In the genomic region with DNA sequence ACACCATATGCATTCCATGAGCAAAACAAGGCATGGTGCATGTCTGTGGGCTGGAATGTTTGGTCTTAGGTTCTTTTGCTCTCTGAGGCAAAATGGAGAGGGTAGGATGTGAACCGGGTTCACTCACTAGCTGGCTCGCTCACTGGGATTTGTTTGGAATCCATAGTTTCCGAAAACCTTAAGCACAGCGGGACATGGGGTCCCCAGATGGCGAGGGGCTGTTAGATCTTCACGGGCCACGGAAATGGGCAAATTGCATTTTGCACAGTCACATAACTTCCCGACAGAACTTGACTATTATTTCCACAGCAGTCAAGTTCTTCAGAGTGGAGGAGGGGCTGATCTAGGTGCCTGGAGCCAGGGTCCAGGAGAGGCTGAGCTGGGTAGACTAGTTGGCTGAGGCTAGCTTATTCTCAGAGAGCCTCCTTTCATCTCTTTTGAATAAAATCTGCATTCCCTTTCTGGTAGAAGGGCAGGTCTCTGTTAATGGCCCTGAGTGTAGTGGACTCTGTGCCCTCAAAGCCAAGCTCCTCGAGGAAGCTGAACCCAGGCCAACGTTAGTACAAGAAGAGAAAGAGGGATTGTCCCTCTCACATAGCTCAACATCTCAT, we compare ENCODE assay signal across 9 mouse cellular contexts.
DNase-seq lines count a peak whose midpoint lies in the region; ATAC-seq and TF ChIP-seq lines count a peak whose summit lies in the region.
"Had no signal": no experiment of that assay in that cellular context is flagged by ENCODE, and none has a peak within 500 bp of the region (broad histone marks: within the 10 kb centered on the region; RNA-seq: fewer than 3 reads in every experiment).

No protein-coding gene starts in this region.

- H3K9ac ChIP-seq in forebrain, embryonic 13.5 days, result no peak overlapping the region
- H3K9ac ChIP-seq in neural tube, embryonic 14.5 days (replicated peaks; ENCODE audit: low read depth, low read length), result no peak overlapping the region

- H3K9me3 ChIP-seq in forebrain, embryonic 13.5 days (replicated peaks), result no peaks in the 10 kb centered on the region
- H3K9me3 ChIP-seq in limb, embryonic 10.5 days (replicated peaks), result no peaks in the 10 kb centered on the region
- H3K9me3 ChIP-seq in neural tube, embryonic 14.5 days (ENCODE audit: control insufficient read depth, low read length), result no peaks in the 10 kb centered on the region

- H3K4me2 ChIP-seq in forebrain, embryonic 13.5 days, result peak overlapping the region; percentile 11; the same call in 1 of the 2 replicates
- no peak overlapping the region for H3K4me2 ChIP-seq in neural tube, embryonic 14.5 days (ENCODE audit: low read depth, low read length)

- peak; percentile 63 for ATAC-seq in forebrain, embryonic 13.5 days
- ATAC-seq in neural tube, embryonic 14.5 days (ENCODE audit: low read depth), result peak; percentile 61

- DNase-seq in layer of hippocampus, adult 2 months (ENCODE audit: low spot score in 2 of 2), result peak; percentile 14 to 51
- no peak for DNase-seq in layer of hippocampus, adult 9-10 months (ENCODE audit: low spot score)
- DNase-seq in limb, embryonic 10.5 days (ENCODE audit: low spot score), result no peak
- DNase-seq in adrenal gland, postnatal 4 days (ENCODE audit: low spot score in 2 of 2), result no peak
- DNase-seq in urinary bladder, postnatal 4 days (ENCODE audit: low spot score in 2 of 2), result no peak
- no peak for DNase-seq in urinary bladder, postnatal 36 days (ENCODE audit: low spot score in 2 of 2)
- DNase-seq: thymus, postnatal 36 days had no signal

- no peak overlapping the region for H3K4me3 ChIP-seq in layer of hippocampus, adult 2 months
- no peak overlapping the region for H3K4me3 ChIP-seq in forebrain, embryonic 13.5 days
- peak overlapping the region; percentile 27 for H3K4me3 ChIP-seq in limb, embryonic 10.5 days
- no peak overlapping the region for H3K4me3 ChIP-seq in neural tube, embryonic 14.5 days (ENCODE audit: low read depth, low read length)

- no peaks in the 10 kb centered on the region for H3K27me3 ChIP-seq in forebrain, embryonic 13.5 days
- no peaks in the 10 kb centered on the region for H3K27me3 ChIP-seq in limb, embryonic 10.5 days (ENCODE audit: low read depth, poor library complexity, severe bottlenecking)
- H3K27me3 ChIP-seq in neural tube, embryonic 14.5 days (ENCODE audit: control insufficient read depth, insufficient read depth, low read length), result no peaks in the 10 kb centered on the region

- H3K4me1 ChIP-seq in forebrain, embryonic 13.5 days, result peaks cover 44% of the 10 kb centered on the region
- H3K4me1 ChIP-seq in limb, embryonic 10.5 days, result peaks cover 94% of the 10 kb centered on the region
- peaks cover 19% of the 10 kb centered on the region; the same call in 1 of the 2 replicates for H3K4me1 ChIP-seq in neural tube, embryonic 14.5 days (ENCODE audit: control insufficient read depth, insufficient read depth, low read length)

- peak overlapping the region; percentile 77 for H3K27ac ChIP-seq in layer of hippocampus, adult 2 months
- peak overlapping the region; percentile 72 for H3K27ac ChIP-seq in forebrain, embryonic 13.5 days
- peak overlapping the region; percentile 89 for H3K27ac ChIP-seq in limb, embryonic 10.5 days
- peak overlapping the region; percentile 55 for H3K27ac ChIP-seq in neural tube, embryonic 14.5 days (ENCODE audit: low read depth, low read length)

- 34% methylated on average over 10 of the region's 10 CpGs for WGBS in forebrain, embryonic 13.5 days
- 43% methylated on average over 10 of the region's 10 CpGs for whole genome bisulfite sequencing in limb, embryonic 10.5 days
- 25% methylated on average over 10 of the region's 10 CpGs for WGBS in neural tube, embryonic 14.5 days

- H3K36me3 ChIP-seq in forebrain, embryonic 13.5 days (ENCODE audit: poor library complexity, severe bottlenecking), result no peaks in the 10 kb centered on the region
- 0 out of 2 replicates have a peak, but pooled peaks cover under 1% of the 10 kb centered on the region for H3K36me3 ChIP-seq in limb, embryonic 10.5 days
- no peaks in the 10 kb centered on the region for H3K36me3 ChIP-seq in neural tube, embryonic 14.5 days (ENCODE audit: control insufficient read depth, insufficient read depth, low read length)

- no peak for TF ChIP-seq CTCF in layer of hippocampus, adult 2 months (conservative IDR thresholded peaks at IDR 0.05)

Comparison
In these comparisons a context has a peak if more than half of its experiments do, and no peak if none do; other contexts are left out.
1. DNase-seq: peak in layer of hippocampus, adult 2 months (2 of 2); none in layer of hippocampus, adult 9-10 months (single experiment), limb, embryonic 10.5 days (single experiment), adrenal gland, postnatal 4 days (0 of 2), urinary bladder, postnatal 4 days (0 of 2) and urinary bladder, postnatal 36 days (0 of 2).
2. Peak in every context shown above with its lines, with median percentiles within 50 percentile points of each other: H3K27ac ChIP-seq.